Mouse (Mus musculus): Measurements from ENCODE around the gene Nfib.

DNA sequence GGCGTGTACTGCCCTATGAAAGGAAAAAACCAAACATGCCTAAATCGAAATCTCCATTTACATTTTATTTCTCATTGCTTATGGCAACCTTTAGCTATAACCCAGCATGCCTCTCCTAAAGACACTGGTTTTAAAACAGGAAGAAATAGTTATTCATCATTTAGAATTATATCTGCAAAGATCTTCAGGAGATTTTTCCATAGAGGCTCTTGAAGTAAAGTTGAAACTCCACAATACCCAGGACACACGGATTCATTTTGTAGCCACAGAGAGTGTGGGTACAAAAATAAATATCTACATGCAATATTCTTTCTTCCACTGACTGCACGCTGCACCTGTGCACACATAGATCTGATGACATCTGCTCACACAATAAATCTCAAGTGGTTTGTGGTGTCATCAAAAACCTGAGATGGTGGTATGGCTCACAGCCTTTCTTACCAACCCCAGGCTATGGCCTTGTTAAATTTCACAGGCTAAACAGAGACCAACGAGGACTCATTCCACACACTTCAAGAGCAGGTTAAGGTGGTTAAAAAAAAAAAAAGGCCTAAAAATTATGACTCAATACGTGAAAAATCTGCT is 189.2 kb downstream of the Nfib start:
- TF ChIP-seq POLR2A (IDR thresholded peaks at IDR 0.05; ENCODE audit: borderline replicate concordance, extremely low read depth, insufficient read depth, insufficient read length, poor library complexity, severe bottlenecking): no peak
- TF ChIP-seq CTCF (IDR thresholded peaks at IDR 0.05; ENCODE audit: borderline replicate concordance, extremely low read depth, insufficient read depth, insufficient read length): no peak
